Mouse (Mus musculus) intestine, embryonic 14.5 days (tissue): Measurements from ENCODE around the gene Haus6. TPM values are rescaled to one million over a fixed set of nuclear protein-coding genes. Genes with fewer than 3 reads are reported as not detected.

ENCODE experiments used
- ATAC-seq: fragments of 200-750 bp; cut with Nextera tagmentation; replicated peaks from 2 replicates; pipeline ENCODE4 v1.8.0; 2017; ENCODE audit warnings: low read depth, moderate number of reproducible peaks, moderate TSS enrichment, moderate library complexity; ENCODE audit not compliant: low FRiP score, low TSS enrichment
- DNase-seq: peaks from one replicate; pipeline ENCODE4 v3.0.0-alpha.2; 2018; ENCODE audit warnings: low spot score
- H3K27ac ChIP-seq: fragments of 300-500 bp; sonication (generic); 2 replicates; pipeline ENCODE4 v1.5.1; 2014; ENCODE audit warnings: low read depth, mild to moderate bottlenecking, control low read depth
- H3K27me3 ChIP-seq: fragments of 300-500 bp; sonication (generic); replicated peaks from 2 replicates; pipeline ENCODE4 v1.6.1; 2014; ENCODE audit warnings: low read length, control low read depth; ENCODE audit not compliant: control insufficient read depth, insufficient read depth
- H3K36me3 ChIP-seq: fragments of 300-500 bp; sonication (generic); 2 replicates; pipeline ENCODE4 v1.6.1; 2014; ENCODE audit warnings: low read length, control low read depth; ENCODE audit not compliant: control insufficient read depth, insufficient read depth
- H3K4me1 ChIP-seq: fragments of 300-500 bp; sonication (generic); replicated peaks from 2 replicates; pipeline ENCODE4 v1.6.1; 2014; ENCODE audit warnings: low read length, control low read depth, mixed read lengths; ENCODE audit not compliant: control insufficient read depth, insufficient read depth
- H3K4me2 ChIP-seq: fragments of 300-500 bp; sonication (generic); 2 replicates; pipeline ENCODE4 v1.6.1; 2014; ENCODE audit warnings: low read length
- H3K4me3 ChIP-seq: fragments of 300-500 bp; sonication (generic); 2 replicates; pipeline ENCODE4 v1.5.1; 2014; ENCODE audit warnings: low read depth, low read length, control low read depth, mixed read lengths
- H3K9ac ChIP-seq: fragments of 300-500 bp; sonication (generic); 2 replicates; pipeline ENCODE4 v1.6.1; 2014; ENCODE audit warnings: mild to moderate bottlenecking, low read length
- H3K9me3 ChIP-seq: fragments of 300-500 bp; sonication (generic); 2 replicates; pipeline ENCODE4 v1.6.1; 2016; ENCODE audit warnings: low read length, control low read depth; ENCODE audit not compliant: control insufficient read depth
- WGBS: fragments of 180-500 bp; shearing (Covaris S2); extraction: QIAGEN DNeasy Blood & Tissue Kit; methylation state at CpG from one replicate; pipeline ENCODE4 v1.1.7; 2014; 5-methylcytosine and 5-hydroxymethylcytosine counted together
- polyA plus RNA-seq: library from polyadenylated mRNA; unstranded; fragments of >200 nt; fragmentation: Nextera tagmentation; extraction: Ambion mirVana; gene quantifications from 2 replicates; pipeline ENCODE4 v1.2.1, GENCODE M21; 2014

Haus6 gene
- polyA plus RNA-seq, 1 experiment from 2014 or later = 18.3 TPM

DNA sequence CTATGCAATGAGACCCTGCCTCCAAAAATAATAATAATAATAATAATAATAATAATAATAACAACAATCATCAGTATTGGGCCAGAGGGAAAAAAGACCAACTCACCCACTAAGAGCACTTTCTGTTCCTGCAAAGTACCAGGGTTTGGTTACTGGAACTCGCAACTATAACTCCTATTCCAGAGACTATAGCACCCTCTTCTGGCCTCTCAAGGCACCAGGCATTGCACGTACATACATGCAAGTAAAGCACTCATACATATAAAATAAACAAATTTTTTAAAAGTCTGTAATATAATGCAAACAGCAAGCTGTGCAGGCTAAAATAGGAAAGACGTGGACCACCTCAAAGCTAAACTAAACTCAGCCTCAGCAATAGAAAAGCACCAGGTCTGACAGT is 23.6 kb downstream of the Haus6 start:
- 92% methylated on average over 3 of the region's 3 CpGs for WGBS
- Histone ChIP-seq H3K9ac (no peak overlapping the region), H3K4me1 (no peaks in the 10 kb centered on the region), H3K27ac (no peak overlapping the region), H3K36me3 (peaks cover 85% of the 10 kb centered on the region), H3K27me3 (no peaks in the 10 kb centered on the region), H3K4me2 (no peak overlapping the region), H3K4me3 (no peak overlapping the region), H3K9me3 (no peaks in the 10 kb centered on the region)
- DNase-seq = no peak
- no peak for ATAC-seq

DNA sequence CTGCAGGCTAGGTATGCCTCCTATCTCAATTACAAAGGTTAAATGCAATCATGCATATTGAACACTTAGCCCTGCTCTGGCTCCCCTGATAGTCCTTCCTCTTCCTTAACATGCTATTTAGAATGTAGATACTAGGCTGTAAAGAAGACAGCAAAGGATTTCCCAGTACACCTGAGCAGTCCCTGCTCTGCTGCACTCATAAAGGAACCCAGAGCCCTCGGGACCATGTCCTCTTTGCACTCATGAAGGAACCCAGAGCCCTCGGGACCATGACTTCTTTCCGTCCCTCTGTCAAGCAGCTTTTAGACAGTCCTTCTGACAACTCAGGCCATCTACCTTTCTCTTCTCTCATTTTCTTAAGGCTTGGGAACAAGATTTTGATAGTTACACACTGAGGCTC is 31.3 kb downstream of the Haus6 start:
- no peak overlapping the region for H3K27ac ChIP-seq
- DNase-seq (no peak), ATAC-seq (no peak)
- peaks cover 50% of the 10 kb centered on the region for H3K36me3 ChIP-seq
- H3K4me1 ChIP-seq = peaks cover 10% of the 10 kb centered on the region
- H3K9me3 ChIP-seq = no peaks in the 10 kb centered on the region
- H3K4me2 ChIP-seq = no peak overlapping the region
- H3K27me3 ChIP-seq = no peaks in the 10 kb centered on the region
- WGBS = 79% methylated on average over 3 of the region's 3 CpGs
- no peak overlapping the region for H3K4me3 ChIP-seq
- no peak overlapping the region for H3K9ac ChIP-seq

DNA sequence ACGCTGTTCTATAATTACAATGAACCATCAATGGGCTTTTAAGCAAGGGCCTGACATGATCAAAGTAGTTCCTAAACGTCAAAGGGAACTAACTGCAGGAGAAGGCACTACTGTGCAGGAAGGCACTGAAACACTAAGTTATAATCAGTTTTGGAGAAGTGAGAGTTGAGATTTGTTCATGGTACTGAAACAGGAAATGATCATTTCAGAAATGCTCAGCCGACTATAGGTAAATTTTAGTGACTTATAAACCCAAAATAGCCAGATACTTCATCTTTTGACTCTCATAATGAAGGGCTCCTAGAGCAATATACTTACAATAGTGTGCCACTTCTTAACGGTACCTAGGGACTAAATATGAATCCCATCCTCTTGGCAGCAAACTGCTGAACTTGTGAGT is 31.8 kb downstream of the Haus6 start:
- no peak for DNase-seq
- Histone ChIP-seq H3K9ac (no peak overlapping the region), H3K27ac (no peak overlapping the region), H3K4me1 (peaks cover 10% of the 10 kb centered on the region), H3K36me3 (peaks cover 45% of the 10 kb centered on the region), H3K27me3 (no peaks in the 10 kb centered on the region), H3K4me3 (no peak overlapping the region), H3K4me2 (no peak overlapping the region), H3K9me3 (no peaks in the 10 kb centered on the region)
- ATAC-seq = no peak
- 77% methylated on average over 4 of the region's 4 CpGs for WGBS

DNA sequence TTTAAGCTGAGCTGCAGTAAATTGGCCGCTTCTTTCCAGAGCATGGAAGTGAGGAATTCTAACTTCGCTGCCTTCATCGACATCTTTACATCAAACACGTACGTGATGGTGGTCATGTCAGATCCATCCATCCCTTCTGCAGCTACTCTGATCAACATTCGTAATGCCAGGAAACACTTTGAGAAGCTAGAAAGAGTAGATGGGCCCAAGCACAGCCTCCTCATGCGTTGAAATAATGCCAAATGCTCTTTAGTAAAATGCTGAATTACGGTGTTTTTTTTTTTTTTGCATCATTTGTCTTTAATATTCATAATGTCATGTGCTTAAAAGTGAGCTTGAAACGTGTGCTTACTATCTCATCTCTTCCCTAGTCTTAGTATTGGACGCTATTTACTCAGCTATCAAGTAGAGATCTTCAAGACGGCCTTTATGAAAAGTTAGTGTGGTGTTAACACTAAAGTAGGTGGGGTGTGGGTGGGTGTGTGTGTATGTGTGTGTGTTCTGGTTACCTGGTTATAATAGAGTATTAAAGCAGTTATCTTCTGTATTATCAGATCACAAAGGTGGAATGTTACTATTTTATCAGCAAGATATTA is 35.1 kb downstream of the Haus6 start:
- Histone ChIP-seq H3K27me3 (no peaks in the 10 kb centered on the region), H3K9ac (peak overlapping the region; percentile 72), H3K36me3 (peaks cover 17% of the 10 kb centered on the region; the same call in 1 of the 2 replicates), H3K9me3 (no peaks in the 10 kb centered on the region), H3K4me1 (peaks cover 10% of the 10 kb centered on the region), H3K27ac (no peak overlapping the region), H3K4me2 (peak overlapping the region; percentile 48), H3K4me3 (peak overlapping the region; percentile 50)
- ATAC-seq (no peak), DNase-seq (no peak)
- 6% methylated on average over 11 of the region's 11 CpGs for WGBS

GRCm38 (mm10) chr4:86576120-86576541 is 35.7 kb downstream of the Haus6 start:
- H3K9me3 ChIP-seq = no peaks in the 10 kb centered on the region
- peak overlapping the region; percentile 48 for H3K4me2 ChIP-seq
- H3K4me1 ChIP-seq = peaks cover 10% of the 10 kb centered on the region
- H3K36me3 ChIP-seq = peaks cover 17% of the 10 kb centered on the region; the same call in 1 of the 2 replicates
- WGBS = under 1% methylated on average over 20 of the region's 20 CpGs
- DNase-seq (peak; percentile 78), ATAC-seq (no peak)
- H3K4me3 ChIP-seq = peak overlapping the region; percentile 50
- peak overlapping the region; percentile 72 for H3K9ac ChIP-seq
- H3K27ac ChIP-seq = peak overlapping the region; percentile 92
- H3K27me3 ChIP-seq = no peaks in the 10 kb centered on the region

DNA sequence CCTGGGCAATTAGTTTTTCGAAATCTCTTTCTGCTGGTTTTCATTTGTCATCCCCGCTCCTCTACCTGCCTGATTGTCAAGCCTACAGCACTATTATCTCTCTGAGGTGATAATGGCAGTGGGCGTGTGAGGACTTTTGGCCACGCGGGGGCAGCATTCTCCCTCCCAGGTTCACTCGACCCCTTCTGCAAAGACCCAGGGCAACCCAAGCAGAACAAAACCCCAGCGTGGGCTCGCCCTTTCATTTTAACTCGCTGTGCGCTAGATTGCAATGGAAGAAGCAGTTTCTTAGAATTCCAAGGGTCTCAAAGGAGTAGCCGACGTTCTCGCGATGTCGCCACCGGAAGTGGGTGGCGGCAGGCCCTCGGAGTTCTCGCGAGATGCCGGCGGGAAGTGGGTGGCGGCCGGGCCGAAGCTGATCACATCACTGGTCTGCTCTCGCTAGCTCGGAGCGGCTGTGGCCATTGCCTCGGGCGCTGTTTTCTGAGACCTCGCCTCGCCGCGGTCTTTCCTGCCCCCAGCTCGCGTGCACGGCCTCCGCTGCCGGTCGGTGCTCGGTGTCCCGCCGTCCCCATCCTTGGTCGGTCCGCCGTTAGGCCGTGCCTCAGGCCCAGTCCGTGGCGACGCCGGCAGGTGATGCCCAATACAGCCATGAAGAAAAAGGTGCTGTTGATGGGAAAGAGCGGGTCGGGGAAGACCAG is 36.4 kb downstream of the Haus6 start, which contains the start of gene Rraga:
Rraga (plus strand) TSS at position 386 of the 701 bp plus-strand sequence.
- Histone ChIP-seq H3K9me3 (no peaks in the 10 kb centered on the region), H3K36me3 (peaks cover 10% of the 10 kb centered on the region; the same call in 1 of the 2 replicates), H3K27me3 (no peaks in the 10 kb centered on the region), H3K9ac (peak within 1 kb of the TSS; percentile 72), H3K27ac (peak within 1 kb of the TSS; percentile 92), H3K4me3 (peak within 1 kb of the TSS; percentile 50), H3K4me1 (peaks cover 10% of the 10 kb centered on the region), H3K4me2 (peak within 1 kb of the TSS; percentile 48)
- ATAC-seq (peak; percentile 96), DNase-seq (peak; percentile 97)
- under 1% methylated on average over 53 of the region's 53 CpGs for WGBS

DNA sequence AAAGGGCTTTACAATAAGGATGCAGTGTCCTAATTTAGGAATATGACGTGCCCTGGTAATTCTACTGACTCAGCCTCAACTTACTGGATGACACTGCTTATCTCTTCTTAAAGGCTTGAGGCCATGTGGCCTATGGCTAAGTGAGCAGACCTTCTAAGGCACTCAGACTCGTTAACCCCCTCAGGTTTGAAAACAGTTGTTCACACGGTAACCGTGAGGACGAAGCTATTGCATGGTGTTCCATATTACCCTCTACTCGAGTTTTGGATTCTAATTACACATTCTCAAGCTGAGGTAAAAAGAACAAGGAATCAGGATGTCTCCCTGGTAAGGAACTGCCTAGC is 36.9 kb downstream of the Haus6 start:
- H3K4me2 ChIP-seq = peak overlapping the region; percentile 48
- ATAC-seq = peak; percentile 19

GRCm38 (mm10) chr4:86561061-86561460 is 50.8 kb downstream of the Haus6 start:
- ATAC-seq (no peak), DNase-seq (no peak)
- Histone ChIP-seq H3K9ac (no peak overlapping the region), H3K27ac (no peak overlapping the region), H3K4me1 (no peaks in the 10 kb centered on the region), H3K4me2 (no peak overlapping the region), H3K27me3 (no peaks in the 10 kb centered on the region), H3K4me3 (no peak overlapping the region), H3K36me3 (no peaks in the 10 kb centered on the region), H3K9me3 (no peaks in the 10 kb centered on the region)
- WGBS = 89% methylated on average over 3 of the region's 3 CpGs

More for the DNA sequence above, 36.9 kb downstream of the Haus6 start:
- Histone ChIP-seq H3K9me3 (no peaks in the 10 kb centered on the region), H3K4me1 (peaks cover 10% of the 10 kb centered on the region), H3K36me3 (peaks cover 7% of the 10 kb centered on the region; the same call in 1 of the 2 replicates), H3K9ac (peak overlapping the region; percentile 72), H3K27ac (peak overlapping the region; percentile 92), H3K27me3 (no peaks in the 10 kb centered on the region), H3K4me3 (peak overlapping the region; percentile 50)
- WGBS = 19% methylated on average over 6 of the region's 6 CpGs
- DNase-seq = no peak
